Mouse (Mus musculus): ENCODE measurements around the gene Cfdp1.

DNA sequence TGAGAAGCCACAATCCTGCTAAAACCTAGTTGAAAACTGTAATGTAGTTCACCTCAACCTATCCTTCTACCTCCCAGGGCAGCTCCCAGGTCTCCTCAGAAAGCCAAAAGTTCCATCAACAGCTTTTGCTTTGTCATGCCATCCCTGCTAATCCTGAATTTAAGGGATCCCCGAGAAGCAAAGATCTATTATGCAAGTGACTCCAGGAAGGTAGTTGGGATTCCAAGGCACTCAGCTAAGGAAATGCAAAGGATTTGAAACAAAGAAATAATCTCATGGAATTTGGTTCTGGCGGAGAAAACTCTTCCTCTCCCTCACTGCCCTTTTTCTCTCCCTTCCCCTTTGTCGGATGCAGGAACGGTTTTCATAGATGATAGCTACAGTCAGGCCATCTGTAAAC, 64.9 kb downstream of the Cfdp1 start:
- TF ChIP-seq POLR2A (IDR thresholded peaks at IDR 0.05; ENCODE audit: borderline replicate concordance, low read depth, low read length) (no peak), CTCF (IDR thresholded peaks at IDR 0.05; ENCODE audit: low read depth, low read length) (no peak)

Measured in bone marrow macrophage, adult 2 months (primary cell).